Mouse (Mus musculus) stomach, embryonic 14.5 days (tissue): ENCODE measurements at regions not wholly inside any gene's neighbourhood (a gene's known extent, or its start where the extent isn't known, plus 50 kb on each side); places are given as distances from the start of the nearest gene placed in this dataset.

ENCODE experiments used
- ATAC-seq: fragments of 200-750 bp; cut with Nextera tagmentation; 2 replicates; pipeline ENCODE4 v1.8.0; 2017; ENCODE audit warnings: low read depth, moderate TSS enrichment; ENCODE audit not compliant: insufficient number of reproducible peaks, insufficient read depth, low FRiP score
- H3K27ac ChIP-seq: fragments of 300-500 bp; sonication (generic); 2 replicates; pipeline ENCODE4 v1.5.1; 2014; ENCODE audit warnings: mild to moderate bottlenecking, low read length, moderate library complexity, mixed read lengths
- H3K27me3 ChIP-seq: fragments of 300-500 bp; sonication (generic); 2 replicates; pipeline ENCODE4 v1.6.1; 2014; ENCODE audit warnings: low read length, control low read depth, mixed read lengths; ENCODE audit not compliant: control insufficient read depth, insufficient read depth
- H3K36me3 ChIP-seq: fragments of 300-500 bp; sonication (generic); 2 replicates; pipeline ENCODE4 v1.6.1; 2014; ENCODE audit warnings: mild to moderate bottlenecking, control low read depth, low read length, moderate library complexity, mixed read lengths; ENCODE audit not compliant: control insufficient read depth, insufficient read depth
- H3K4me1 ChIP-seq: fragments of 300-500 bp; sonication (generic); 2 replicates; pipeline ENCODE4 v1.6.1; 2014; ENCODE audit warnings: low read length, control low read depth, mixed read lengths; ENCODE audit not compliant: control insufficient read depth, insufficient read depth
- H3K4me2 ChIP-seq: fragments of 300-500 bp; sonication (generic); replicated peaks from 2 replicates; pipeline ENCODE4 v1.6.1; 2014; ENCODE audit warnings: low read depth, low read length, control low read depth
- H3K4me3 ChIP-seq: fragments of 300-500 bp; sonication (generic); 2 replicates; pipeline ENCODE4 v1.5.1; 2014; ENCODE audit warnings: low read depth, low read length, control low read depth
- H3K9ac ChIP-seq: fragments of 300-500 bp; sonication (generic); replicated peaks from 2 replicates; pipeline ENCODE4 v1.6.1; 2014; ENCODE audit warnings: low read depth, mild to moderate bottlenecking, control low read depth, low read length, moderate library complexity, mixed read lengths
- H3K9me3 ChIP-seq: fragments of 300-500 bp; sonication (generic); 2 replicates; pipeline ENCODE4 v1.6.1; 2016; ENCODE audit warnings: low read depth, low read length, control low read depth; ENCODE audit not compliant: control insufficient read depth
- WGBS: fragments of 180-500 bp; shearing (Covaris S2); extraction: QIAGEN DNeasy Blood & Tissue Kit; methylation state at CpG from one replicate; pipeline ENCODE4 v1.1.7; 2014; 5-methylcytosine and 5-hydroxymethylcytosine counted together

DNA sequence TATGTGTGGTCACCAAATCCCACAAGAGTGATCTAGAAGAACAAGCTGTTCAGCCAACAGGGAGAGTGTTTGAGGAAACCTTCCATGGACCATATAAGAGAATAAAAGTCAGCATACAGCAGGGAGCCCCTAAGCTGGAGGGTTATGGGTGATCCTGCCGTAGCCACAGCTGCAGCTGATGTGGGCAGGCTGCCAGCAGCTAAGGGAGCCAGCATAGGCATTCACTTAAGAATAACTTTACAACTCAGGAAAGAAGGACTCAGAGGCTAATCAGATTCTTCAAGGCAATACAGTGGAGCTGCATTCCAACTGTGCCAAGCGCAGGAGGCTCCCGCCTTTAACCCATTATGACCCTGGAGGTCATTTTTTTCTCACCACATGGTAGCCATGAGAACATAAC, 121.6 kb downstream of the Uck2 start:
- H3K36me3 ChIP-seq, result no peaks in the 10 kb centered on the region
- no peak overlapping the region for H3K4me2 ChIP-seq
- no peaks in the 10 kb centered on the region for H3K9me3 ChIP-seq
- no peaks in the 10 kb centered on the region for H3K4me1 ChIP-seq
- no peak overlapping the region for H3K4me3 ChIP-seq
- H3K27ac ChIP-seq, result no peak overlapping the region
- peak; percentile 28; the same call in 1 of the 2 replicates for ATAC-seq
- no peak overlapping the region for H3K9ac ChIP-seq
- no peaks in the 10 kb centered on the region for H3K27me3 ChIP-seq
- 23% methylated on average over 3 of the region's 3 CpGs for WGBS

DNA sequence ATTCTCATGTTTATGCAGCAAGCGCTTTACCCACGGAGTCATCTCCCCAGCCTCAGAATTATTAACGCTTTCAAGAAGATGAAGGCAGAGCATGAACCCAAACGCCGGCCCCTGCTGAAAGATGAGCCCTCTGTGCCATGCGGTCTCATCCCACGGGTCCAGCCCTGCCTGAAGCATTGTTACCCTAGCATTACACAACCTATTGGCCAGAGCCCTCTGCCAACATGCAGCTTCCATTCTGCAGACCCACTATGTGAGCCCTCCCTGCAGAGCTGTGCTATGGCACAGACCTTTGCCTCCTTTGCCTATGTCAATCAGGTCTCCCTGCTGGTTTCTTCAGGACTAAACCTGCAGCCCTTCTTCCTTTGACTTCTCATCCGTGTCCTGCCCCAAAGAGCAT, 122.6 kb downstream of the Uck2 start:
- Histone ChIP-seq H3K4me1 (no peaks in the 10 kb centered on the region), H3K4me3 (no peak overlapping the region), H3K36me3 (no peaks in the 10 kb centered on the region), H3K27ac (no peak overlapping the region), H3K9me3 (no peaks in the 10 kb centered on the region), H3K4me2 (no peak overlapping the region), H3K27me3 (no peaks in the 10 kb centered on the region), H3K9ac (no peak overlapping the region)
- no peak for ATAC-seq
- WGBS, result 71% methylated on average over 8 of the region's 8 CpGs

DNA sequence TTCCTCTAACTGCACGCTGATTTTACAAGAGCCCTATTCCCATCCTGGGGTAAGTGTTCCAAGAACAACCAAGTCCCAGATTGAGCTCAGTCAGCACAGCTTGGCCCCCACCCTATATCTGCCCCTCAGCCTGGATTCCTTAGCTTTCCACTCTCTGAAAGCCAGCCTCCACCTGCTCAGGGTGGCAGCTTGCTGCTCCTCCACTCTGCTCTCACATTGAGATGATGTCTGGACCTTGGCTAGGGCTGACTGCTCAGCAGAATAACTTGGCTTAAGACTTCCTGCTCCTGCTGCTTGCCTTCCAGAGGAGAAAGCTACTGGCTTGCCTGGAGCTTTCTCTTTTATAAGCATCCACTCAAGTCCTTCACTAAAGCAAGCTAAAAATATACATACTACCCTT, 125.6 kb downstream of the Uck2 start:
- Histone ChIP-seq H3K27ac (no peak overlapping the region), H3K4me2 (no peak overlapping the region), H3K4me3 (no peak overlapping the region), H3K4me1 (no peaks in the 10 kb centered on the region), H3K9ac (no peak overlapping the region), H3K36me3 (no peaks in the 10 kb centered on the region), H3K9me3 (no peaks in the 10 kb centered on the region), H3K27me3 (no peaks in the 10 kb centered on the region)
- WGBS, result 68% methylated on average over 1 of the region's 1 CpGs
- no peak for ATAC-seq

DNA sequence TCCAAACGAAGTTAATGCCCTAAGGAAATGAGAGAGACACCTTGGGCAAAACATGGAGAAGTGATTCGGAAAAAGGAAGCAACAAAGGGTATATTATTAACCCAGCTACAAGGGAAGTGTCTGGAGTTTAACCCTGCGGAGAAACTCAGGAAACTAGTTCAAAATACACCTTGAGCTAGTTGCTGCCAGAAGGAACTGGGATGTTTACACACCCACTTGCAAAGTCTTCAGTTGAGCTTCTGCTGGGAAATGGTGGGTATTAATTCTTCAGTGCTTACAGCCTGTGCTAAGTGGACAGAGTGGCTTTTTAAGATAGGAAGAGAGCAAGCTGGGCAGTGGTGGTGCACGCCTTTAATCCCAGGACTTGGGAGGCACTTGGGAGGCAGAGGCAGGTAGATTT, 132.7 kb downstream of the Uck2 start:
- ATAC-seq, result no peak
- WGBS, result 75% methylated on average over 4 of the region's 4 CpGs

GRCm38 (mm10) chr1:167144335-167144734, 140.8 kb downstream of the Uck2 start:
- Histone ChIP-seq H3K4me2 (no peak overlapping the region), H3K27ac (no peak overlapping the region), H3K4me1 (no peaks in the 10 kb centered on the region), H3K9me3 (no peaks in the 10 kb centered on the region), H3K36me3 (no peaks in the 10 kb centered on the region), H3K4me3 (no peak overlapping the region), H3K27me3 (no peaks in the 10 kb centered on the region), H3K9ac (no peak overlapping the region)
- no peak for ATAC-seq
- 80% methylated on average over 3 of the region's 3 CpGs for WGBS

More for the DNA sequence above, 132.7 kb downstream of the Uck2 start:
- H3K4me1 ChIP-seq, result no peaks in the 10 kb centered on the region
- no peaks in the 10 kb centered on the region for H3K27me3 ChIP-seq
- no peak overlapping the region for H3K9ac ChIP-seq
- H3K9me3 ChIP-seq, result no peaks in the 10 kb centered on the region
- H3K4me3 ChIP-seq, result no peak overlapping the region
- H3K27ac ChIP-seq, result no peak overlapping the region
- H3K36me3 ChIP-seq, result no peaks in the 10 kb centered on the region
- no peak overlapping the region for H3K4me2 ChIP-seq

- Histone ChIP-seq H3K9ac (no peak overlapping the region), H3K4me3 (no peak overlapping the region), H3K27me3 (no peaks in the 10 kb centered on the region), H3K9me3 (no peaks in the 10 kb centered on the region), H3K4me1 (no peaks in the 10 kb centered on the region), H3K36me3 (no peaks in the 10 kb centered on the region), H3K4me2 (no peak overlapping the region), H3K27ac (no peak overlapping the region)
- WGBS, result 82% methylated on average over 4 of the region's 4 CpGs
- ATAC-seq, result no peak
Measured at GRCm38 (mm10) chr1:167143797-167144196, 141.3 kb downstream of the Uck2 start.
